Mouse (Mus musculus) heart, postnatal 0 days (tissue): ENCODE measurements around the gene Lrrc3c.

Experiments
- CTCF ChIP-seq: IDR thresholded peaks from 2 replicates; pipeline ENCODE4 v1.5.1; 2016; ENCODE audit warnings: antibody characterized with exemption, control low read depth, low read depth
- EP300 ChIP-seq: IDR thresholded peaks from 2 replicates; pipeline ENCODE4 v1.6.1; 2016; ENCODE audit warnings: antibody characterized with exemption, low read depth

DNA sequence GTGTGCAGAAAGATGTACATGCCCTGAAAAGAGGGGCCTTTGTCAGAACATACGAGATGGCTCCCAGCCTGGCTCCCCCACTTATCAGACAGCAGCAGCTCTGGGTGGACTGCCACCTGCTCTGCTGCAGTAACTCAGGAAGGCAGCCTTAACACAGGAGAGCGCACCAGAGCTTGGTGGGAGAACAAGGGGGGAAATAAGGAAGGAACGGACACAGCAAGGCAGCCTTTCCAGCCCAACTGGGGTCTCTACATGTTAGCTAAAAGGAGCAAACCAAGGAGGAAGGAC, 14.9 kb upstream of the Lrrc3c start:
- TF ChIP-seq CTCF (no peak), EP300 (no peak)
